Mouse (Mus musculus) small intestine, adult 2 months (tissue): ENCODE data around the gene Cyp8b1. TPM values are rescaled to one million over a fixed set of nuclear protein-coding genes. Genes with fewer than 3 reads are reported as not detected.

Source experiments
- H3K27ac ChIP-seq: fragments of 200-500 bp; 2 replicates; pipeline ENCODE4 v1.5.1; 2012; ENCODE audit warnings: low read depth, low read length, control low read depth, inconsistent platforms; ENCODE audit not compliant: insufficient read depth
- H3K27me3 ChIP-seq: fragments of 200-500 bp; 2 replicates; pipeline ENCODE4 v1.6.1; 2012; ENCODE audit warnings: mild to moderate bottlenecking, moderate library complexity, low read length, inconsistent platforms; ENCODE audit not compliant: control insufficient read depth, insufficient read depth
- H3K36me3 ChIP-seq: fragments of 200-500 bp; 2 replicates; pipeline ENCODE4 v1.6.1; 2012; ENCODE audit warnings: mild to moderate bottlenecking, low read length, control low read depth, inconsistent platforms; ENCODE audit not compliant: control insufficient read depth, insufficient read depth
- H3K4me1 ChIP-seq: fragments of 200-500 bp; 2 replicates; pipeline ENCODE4 v1.6.1; 2012; ENCODE audit warnings: low read length, inconsistent platforms, mixed read lengths; ENCODE audit not compliant: control insufficient read depth, insufficient read depth, insufficient read length
- H3K4me3 ChIP-seq: fragments of 200-500 bp; 2 replicates; pipeline ENCODE4 v1.5.1; 2012; ENCODE audit warnings: low read depth, mild to moderate bottlenecking, control low read depth, inconsistent platforms, low read length, moderate library complexity
- CTCF ChIP-seq: fragments of 200-500 bp; IDR thresholded peaks from 2 replicates; pipeline ENCODE4 v1.5.1; 2012; ENCODE audit warnings: low read depth, mild to moderate bottlenecking, control low read depth, inconsistent platforms, low read length, moderate library complexity, mixed read lengths; ENCODE audit not compliant: insufficient replicate concordance, insufficient read length; ENCODE audit errors: extremely low read depth
- POLR2A ChIP-seq: fragments of 200-500 bp; IDR thresholded peaks from 2 replicates; pipeline ENCODE4 v1.6.1; 2012; ENCODE audit warnings: low read depth, mild to moderate bottlenecking, control low read depth, inconsistent platforms, low read length, moderate library complexity
- WGBS: fragments of 180-500 bp; shearing (Covaris S2); methylation state at CpG from one replicate; pipeline ENCODE4 v1.1.7; 2018; 5-methylcytosine and 5-hydroxymethylcytosine counted together
- polyA plus RNA-seq: library from polyadenylated mRNA; depleted of rRNA; stranded (reverse); fragments of >200 nt; gene quantifications from 2 replicates; pipeline ENCODE4 v1.2.3, GENCODE M21; 2012

The Cyp8b1 gene
- polyA plus RNA-seq, 1 experiment = not detected

DNA sequence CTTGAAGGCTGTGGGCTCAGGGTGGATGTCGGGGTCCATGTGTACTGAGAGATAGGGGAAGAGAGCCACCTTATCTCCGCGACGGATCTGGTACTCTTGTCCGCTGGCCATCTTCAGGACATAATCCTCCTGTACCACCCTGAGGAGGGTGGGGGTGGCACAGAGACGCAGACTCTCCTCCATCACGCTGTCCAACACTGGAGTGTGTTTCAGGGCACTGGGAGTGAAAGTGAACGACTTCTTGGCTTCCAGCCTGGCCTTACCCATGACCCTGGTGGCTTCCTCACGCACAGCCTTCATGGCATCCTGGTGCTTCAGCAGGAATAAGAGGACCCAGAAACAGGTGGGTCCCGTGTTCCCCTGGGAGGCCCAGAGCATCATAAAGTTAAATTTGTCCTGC, 1.0 kb downstream of the Cyp8b1 start:
- no peaks in the 10 kb centered on the region for H3K27me3 ChIP-seq
- no peaks in the 10 kb centered on the region for H3K36me3 ChIP-seq
- 76% methylated on average over 10 of the region's 10 CpGs for WGBS
- peaks cover 3% of the 10 kb centered on the region for H3K4me1 ChIP-seq
- no peak for TF ChIP-seq POLR2A
- TF ChIP-seq CTCF = no peak
- no peak overlapping the region for H3K27ac ChIP-seq
- no peak overlapping the region for H3K4me3 ChIP-seq

DNA sequence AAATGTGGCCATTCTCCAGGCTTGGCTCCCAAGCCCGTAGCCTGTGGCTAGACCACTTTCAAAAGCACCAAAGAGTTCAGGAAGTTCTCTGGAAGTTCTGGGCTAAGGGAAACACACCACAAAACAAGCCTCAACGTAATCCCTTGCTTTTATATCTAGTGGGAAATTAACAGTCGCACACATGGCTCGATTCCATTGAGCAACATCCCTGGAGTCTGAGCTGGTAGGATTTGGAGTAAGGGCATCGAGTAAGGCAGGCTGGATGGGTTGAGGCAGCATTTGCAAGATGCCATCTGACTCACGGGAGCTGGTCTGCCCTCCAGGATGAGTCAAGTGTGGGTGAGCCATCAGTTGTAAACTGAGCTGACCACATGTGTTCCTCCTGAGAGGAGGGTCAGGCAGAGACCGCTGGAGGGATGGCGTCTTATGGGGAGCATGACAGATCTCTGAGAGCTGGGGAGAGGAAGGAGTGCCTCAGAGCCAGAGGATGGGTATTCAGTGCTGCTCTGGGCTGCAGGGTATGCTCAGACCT, 1.8 kb downstream of the Cyp8b1 start:
- 73% methylated on average over 8 of the region's 8 CpGs for WGBS
- H3K27me3 ChIP-seq = no peaks in the 10 kb centered on the region
- TF ChIP-seq CTCF = no peak
- no peak for TF ChIP-seq POLR2A
- H3K4me1 ChIP-seq = peaks cover 3% of the 10 kb centered on the region
- no peak overlapping the region for H3K4me3 ChIP-seq
- no peak overlapping the region for H3K27ac ChIP-seq
- H3K36me3 ChIP-seq = no peaks in the 10 kb centered on the region

DNA sequence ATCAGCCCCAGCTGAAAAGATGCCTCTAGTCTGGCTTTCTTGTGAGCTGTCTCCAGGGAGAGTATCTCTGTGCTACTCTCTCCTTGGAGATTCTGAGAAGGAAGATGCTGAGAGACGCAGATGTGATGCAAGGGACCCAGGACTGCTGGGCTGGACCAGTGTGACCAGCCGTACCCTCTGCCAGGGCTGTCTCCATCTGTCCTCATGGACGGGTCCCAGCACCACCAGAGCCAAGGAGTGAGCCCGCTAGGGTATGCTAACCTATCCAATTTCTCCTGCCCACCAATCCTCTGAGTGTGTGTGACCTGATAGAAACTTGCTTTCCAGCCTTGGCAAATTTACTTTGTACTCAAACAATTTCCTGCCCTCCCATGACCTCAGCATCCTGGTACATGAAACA, 3.3 kb downstream of the Cyp8b1 start:
- WGBS = 83% methylated on average over 4 of the region's 4 CpGs
- Histone ChIP-seq H3K4me3 (no peak overlapping the region), H3K27me3 (no peaks in the 10 kb centered on the region), H3K4me1 (peaks cover 3% of the 10 kb centered on the region), H3K36me3 (no peaks in the 10 kb centered on the region), H3K27ac (no peak overlapping the region)
- TF ChIP-seq POLR2A = no peak
- TF ChIP-seq CTCF = no peak

DNA sequence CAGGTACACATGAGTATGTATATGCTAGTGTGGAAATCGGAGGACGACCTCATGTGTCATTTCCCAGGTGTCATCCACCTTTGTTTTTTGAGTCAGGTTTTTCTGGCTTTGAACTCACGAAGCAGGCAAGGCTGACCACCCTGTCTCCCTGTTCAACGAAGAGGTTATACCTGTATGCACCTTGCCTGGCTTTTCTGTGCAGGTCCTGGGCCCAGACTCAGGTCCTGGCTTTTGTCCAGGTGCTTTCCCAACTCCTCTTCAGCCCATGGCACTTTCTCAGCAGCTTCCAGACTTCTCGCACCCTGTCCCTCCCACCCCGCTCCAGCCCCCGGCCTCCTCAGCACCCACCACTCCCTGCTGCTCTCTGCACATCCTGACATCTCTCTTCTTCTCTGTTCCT, 4.9 kb downstream of the Cyp8b1 start:
- peaks cover 3% of the 10 kb centered on the region for H3K4me1 ChIP-seq
- WGBS = 75% methylated on average over 7 of the region's 7 CpGs
- H3K27me3 ChIP-seq = no peaks in the 10 kb centered on the region
- TF ChIP-seq CTCF (no peak), POLR2A (no peak)
- no peak overlapping the region for H3K4me3 ChIP-seq
- H3K27ac ChIP-seq = no peak overlapping the region
- H3K36me3 ChIP-seq = no peaks in the 10 kb centered on the region

DNA sequence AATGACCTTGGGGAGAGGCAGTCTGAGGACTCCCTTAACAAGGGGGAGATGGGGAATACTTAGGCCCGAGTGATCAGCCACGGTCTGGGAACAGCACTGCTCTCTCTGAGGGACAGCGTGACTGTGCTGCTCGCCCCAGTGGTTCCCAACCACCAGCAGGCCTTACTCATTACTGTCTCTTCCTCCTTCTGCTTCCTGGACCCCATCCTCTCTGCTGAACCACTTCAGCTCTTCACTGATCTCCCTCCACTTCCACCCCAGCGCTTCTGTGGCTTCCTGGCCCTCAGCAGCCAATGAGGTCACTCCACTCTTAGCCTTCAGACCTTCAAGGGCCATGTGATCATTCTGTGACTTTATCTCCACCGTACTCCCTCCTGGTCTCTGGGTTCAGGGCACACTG, 6.5 kb downstream of the Cyp8b1 start:
- H3K27me3 ChIP-seq = no peaks in the 10 kb centered on the region
- TF ChIP-seq CTCF = no peak
- no peak for TF ChIP-seq POLR2A
- WGBS = 62% methylated on average over 6 of the region's 6 CpGs
- no peaks in the 10 kb centered on the region for H3K36me3 ChIP-seq
- no peak overlapping the region for H3K27ac ChIP-seq
- no peak overlapping the region for H3K4me3 ChIP-seq
- H3K4me1 ChIP-seq = no peaks in the 10 kb centered on the region

DNA sequence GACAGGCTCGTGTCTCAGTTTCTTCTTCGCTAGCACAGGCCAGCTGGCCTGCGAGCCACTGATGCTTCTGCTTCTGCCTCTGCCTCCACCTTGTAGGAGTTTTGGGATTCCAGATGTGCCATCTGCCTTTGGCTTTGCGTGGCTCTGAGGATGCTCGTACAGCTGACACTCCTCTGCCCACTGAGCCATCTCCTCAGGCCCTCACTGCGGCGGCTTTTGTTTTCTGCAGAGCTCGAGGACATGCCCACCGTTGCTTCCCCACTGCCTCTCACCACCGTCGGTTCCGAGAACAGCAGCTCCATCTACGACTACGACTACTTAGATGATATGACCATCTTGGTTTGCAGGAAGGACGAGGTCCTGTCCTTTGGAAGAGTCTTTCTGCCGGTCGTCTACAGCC, 7.8 kb downstream of the Cyp8b1 start:
- 87% methylated on average over 17 of the region's 17 CpGs for WGBS
- no peak overlapping the region for H3K4me3 ChIP-seq
- no peak for TF ChIP-seq POLR2A
- no peak for TF ChIP-seq CTCF
- H3K27me3 ChIP-seq = no peaks in the 10 kb centered on the region
- no peaks in the 10 kb centered on the region for H3K4me1 ChIP-seq
- H3K36me3 ChIP-seq = no peaks in the 10 kb centered on the region
- no peak overlapping the region for H3K27ac ChIP-seq

DNA sequence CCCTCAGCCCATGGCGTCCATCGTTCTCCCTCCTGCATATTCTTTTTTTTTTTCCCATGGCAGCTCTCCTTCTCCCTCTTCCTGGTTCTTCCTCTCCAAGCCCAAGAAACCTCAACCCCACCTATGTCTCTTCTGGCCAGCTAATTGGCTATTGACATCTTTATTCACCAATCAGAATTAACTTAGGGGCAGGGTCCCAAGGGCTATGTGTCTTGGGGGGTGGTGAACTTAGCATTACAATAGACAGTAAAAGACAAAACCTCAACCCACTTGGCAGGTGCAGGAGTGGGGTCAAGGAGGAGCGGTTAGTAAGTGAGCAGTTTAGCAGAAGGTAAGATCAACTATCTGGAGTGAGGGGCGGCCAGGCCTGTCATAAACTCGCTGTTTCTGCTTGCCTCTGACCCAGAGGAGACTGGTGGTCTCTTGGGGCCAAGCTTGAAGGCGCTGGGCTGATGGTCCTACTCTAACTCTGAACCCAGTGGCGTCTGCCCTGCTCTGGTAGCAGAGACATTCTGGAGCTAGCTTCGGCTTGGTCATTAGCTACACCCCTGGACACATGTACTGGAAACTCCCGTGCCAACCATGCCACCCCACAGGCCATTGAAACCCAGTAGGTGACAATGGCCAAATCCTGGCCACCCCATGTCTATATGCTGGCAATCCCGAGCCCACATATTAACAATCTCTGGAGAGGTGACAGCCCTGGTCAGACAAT, 8.6 kb downstream of the Cyp8b1 start:
- H3K4me3 ChIP-seq = no peak overlapping the region
- no peaks in the 10 kb centered on the region for H3K27me3 ChIP-seq
- no peak for TF ChIP-seq POLR2A
- WGBS = 69% methylated on average over 10 of the region's 10 CpGs
- H3K4me1 ChIP-seq = no peaks in the 10 kb centered on the region
- no peaks in the 10 kb centered on the region for H3K36me3 ChIP-seq
- no peak overlapping the region for H3K27ac ChIP-seq

DNA sequence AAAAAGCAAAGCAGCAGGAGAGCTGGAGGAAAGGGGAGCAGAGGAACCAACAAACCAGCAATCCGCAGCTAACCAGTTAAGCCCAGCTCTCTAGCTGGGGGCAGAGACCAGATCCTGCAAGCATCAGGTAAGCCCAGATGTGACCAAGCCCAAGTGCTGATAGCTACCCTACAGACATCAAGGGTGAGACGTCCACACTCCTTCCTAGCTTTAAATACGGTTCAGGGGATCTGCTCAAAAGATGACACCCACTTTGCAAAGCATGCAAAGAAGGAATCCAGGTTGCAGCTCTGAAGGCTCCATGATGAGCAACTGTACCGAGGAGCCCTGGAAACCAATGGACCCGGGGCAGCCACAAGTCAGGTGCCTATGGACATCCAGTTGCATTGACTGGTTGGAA, 9.6 kb downstream of the Cyp8b1 start:
- Histone ChIP-seq H3K36me3 (no peaks in the 10 kb centered on the region), H3K4me3 (no peak overlapping the region), H3K27ac (no peak overlapping the region), H3K27me3 (no peaks in the 10 kb centered on the region), H3K4me1 (no peaks in the 10 kb centered on the region)
- no peak for TF ChIP-seq CTCF
- TF ChIP-seq POLR2A = no peak
- WGBS = 81% methylated on average over 5 of the region's 5 CpGs
